Mouse (Mus musculus) ES-CJ7 (cell line): ENCODE results near the gene Clasrp.

Experiments used
- DNase-seq: peaks from one replicate; pipeline ENCODE4 v3.0.0; 2011; ENCODE audit warnings: low read depth, low spot score

Clasrp gene

DNA sequence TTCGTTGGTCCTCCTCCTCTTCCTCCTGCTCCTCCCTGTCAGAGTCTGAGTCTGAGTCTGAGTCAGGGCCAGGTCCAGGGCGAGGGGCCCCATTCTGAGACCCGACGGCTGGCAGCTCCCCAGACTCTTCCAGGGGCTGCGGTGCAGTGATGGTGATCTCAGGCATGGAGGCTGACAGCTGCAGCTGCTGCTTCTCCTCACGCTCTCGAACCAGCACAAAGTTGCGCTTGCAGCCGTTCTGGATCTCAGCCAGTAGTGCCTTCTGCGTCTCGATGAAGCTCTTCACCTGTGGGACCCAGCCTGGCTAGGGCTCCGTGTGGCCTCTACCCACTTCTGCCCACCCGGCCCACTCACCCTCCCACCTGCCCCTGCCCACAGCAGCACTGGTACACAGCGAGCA lies 72.0 kb downstream of the Clasrp start:
- no peak for DNase-seq

DNA sequence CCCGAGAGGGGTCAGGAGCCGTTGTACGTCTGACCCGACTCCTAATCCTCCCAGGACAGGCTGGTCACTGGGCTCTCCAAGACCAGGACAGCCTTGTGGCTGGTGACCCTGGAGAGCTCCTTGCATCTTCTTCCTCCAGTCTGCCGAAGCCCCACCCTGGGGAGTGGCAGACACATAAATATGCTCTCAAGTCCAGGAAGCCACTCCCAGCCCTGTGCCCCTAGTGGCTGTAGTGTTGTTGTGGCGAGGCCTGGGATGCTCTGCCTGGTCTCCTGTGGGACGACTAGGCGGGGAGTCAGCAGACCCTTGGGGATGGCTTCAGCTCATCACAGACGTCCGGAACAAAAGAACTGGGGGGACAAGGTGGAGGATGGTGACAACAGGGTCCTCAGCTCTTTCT lies 73.2 kb downstream of the Clasrp start:
- peak; percentile 51 for DNase-seq
